Mouse (Mus musculus): ENCODE results near the gene Ttc23. TPM values are rescaled to one million over a fixed set of nuclear protein-coding genes. Genes with fewer than 3 reads are reported as not detected.

The Ttc23 gene
- polyA plus RNA-seq, 1 experiment: 14.2 TPM

GRCm38 (mm10) chr7:67658110-67658509 is 10.9 kb downstream of the Ttc23 start:
- Histone ChIP-seq H3K4me2 (ENCODE audit: low read depth) (no peak overlapping the region), H3K27me3 (ENCODE audit: control insufficient read depth, insufficient read depth, insufficient read length) (no peaks in the 10 kb centered on the region), H3K36me3 (ENCODE audit: control insufficient read depth, insufficient read depth) (no peaks in the 10 kb centered on the region), H3K79me2 (ENCODE audit: control insufficient read depth, insufficient read depth) (peaks cover 13% of the 10 kb centered on the region), H3ac (ENCODE audit: control insufficient read depth, insufficient read length) (no peak overlapping the region), H3K4me3 (no peak overlapping the region)
- TF ChIP-seq POLR2A (IDR thresholded peaks at IDR 0.05; ENCODE audit: insufficient read length, low read depth) (no peak), POLR2AphosphoS2 (IDR thresholded peaks at IDR 0.05; ENCODE audit: insufficient read length, low read depth) (no peak), TCF3 (IDR thresholded peaks at IDR 0.05; ENCODE audit: insufficient read length, low read depth) (no peak)

GRCm38 (mm10) chr7:67662424-67662823 is 15.2 kb downstream of the Ttc23 start:
- no peak overlapping the region for H3K4me3 ChIP-seq
- H3K27me3 ChIP-seq (ENCODE audit: control insufficient read depth, insufficient read depth, insufficient read length): no peaks in the 10 kb centered on the region
- TF ChIP-seq SRF (IDR thresholded peaks at IDR 0.05; ENCODE audit: control insufficient read depth, insufficient read length, low read depth) (no peak), CEBPB (IDR thresholded peaks at IDR 0.05; ENCODE audit: insufficient read depth, poor library complexity, severe bottlenecking) (no peak), USF1 (IDR thresholded peaks at IDR 0.05; ENCODE audit: low read depth) (no peak), MYOG (IDR thresholded peaks at IDR 0.05; ENCODE audit: control insufficient read depth in 1 of 3, insufficient read depth in 1 of 3, insufficient read length in 2 of 3, low read depth in 2 of 3) (no peak), POLR2A (IDR thresholded peaks at IDR 0.05; ENCODE audit: insufficient read length, low read depth) (no peak)
- no peak overlapping the region for H3ac ChIP-seq (ENCODE audit: control insufficient read depth, insufficient read length)
- H3K36me3 ChIP-seq (ENCODE audit: control insufficient read depth, insufficient read depth): peaks cover 3% of the 10 kb centered on the region
- H3K4me2 ChIP-seq (ENCODE audit: low read depth): no peak overlapping the region
- H3K79me2 ChIP-seq (ENCODE audit: control insufficient read depth, insufficient read depth): no peaks in the 10 kb centered on the region

DNA sequence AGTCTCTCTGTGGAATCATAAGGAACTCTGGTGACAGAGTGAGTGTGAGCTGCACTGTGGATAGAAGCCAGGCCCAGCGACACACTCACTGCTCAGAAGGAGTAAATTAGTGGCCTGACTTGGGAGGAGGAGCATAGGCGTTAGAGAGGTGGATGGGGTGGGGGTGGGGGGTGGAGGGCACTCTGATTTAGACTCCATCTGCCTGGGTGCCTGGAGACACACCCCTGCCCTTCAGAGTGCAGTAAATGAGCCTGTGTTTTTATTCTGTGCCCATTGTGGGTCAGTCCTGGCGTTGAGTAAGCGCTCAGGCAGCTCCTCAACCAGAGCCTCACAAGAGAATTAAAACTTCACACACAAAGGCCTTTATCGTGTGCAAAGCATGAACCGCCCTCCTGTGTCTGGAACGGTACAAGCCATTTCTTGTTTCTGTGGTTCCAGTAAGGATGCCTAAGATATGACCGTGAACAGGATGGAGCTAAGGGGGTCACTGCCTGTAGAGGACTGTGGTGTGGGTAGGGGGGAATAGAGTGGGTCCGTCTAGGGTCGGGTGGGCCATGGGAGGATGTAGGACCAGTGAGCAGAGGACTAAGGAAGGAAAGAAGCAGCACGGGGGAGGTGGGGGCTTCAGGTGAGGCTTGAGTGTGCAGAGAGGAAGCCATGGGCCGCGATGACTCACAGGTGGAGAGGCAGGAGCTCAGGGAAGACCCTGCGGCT is 16.9 kb downstream of the Ttc23 start:
- Histone ChIP-seq H3K79me2 (ENCODE audit: control insufficient read depth, insufficient read depth) (no peaks in the 10 kb centered on the region), H3K4me3 (no peak overlapping the region), H3K27me3 (ENCODE audit: control insufficient read depth, insufficient read depth, insufficient read length) (no peaks in the 10 kb centered on the region), H3K4me2 (ENCODE audit: low read depth) (no peak overlapping the region), H3K36me3 (ENCODE audit: control insufficient read depth, insufficient read depth) (peaks cover 3% of the 10 kb centered on the region), H3ac (ENCODE audit: control insufficient read depth, insufficient read length) (no peak overlapping the region)
- TF ChIP-seq POLR2AphosphoS2 (IDR thresholded peaks at IDR 0.05; ENCODE audit: insufficient read length, low read depth) (no peak), MYOD1 (IDR thresholded peaks at IDR 0.05; ENCODE audit: control insufficient read depth in 1 of 3, insufficient read length in 2 of 3, low read depth in 2 of 3) (no peak), SRF (IDR thresholded peaks at IDR 0.05; ENCODE audit: control insufficient read depth, insufficient read length, low read depth) (no peak), TCF3 (IDR thresholded peaks at IDR 0.05; ENCODE audit: insufficient read length, low read depth) (no peak), MAX (IDR thresholded peaks at IDR 0.05; ENCODE audit: low read depth) (no peak), E2F4 (IDR thresholded peaks at IDR 0.05; ENCODE audit: insufficient read depth) (no peak), REST (IDR thresholded peaks at IDR 0.05; ENCODE audit: insufficient read depth, insufficient read length) (no peak), USF1 (IDR thresholded peaks at IDR 0.05; ENCODE audit: low read depth) (no peak), POLR2A (IDR thresholded peaks at IDR 0.05; ENCODE audit: insufficient read length, low read depth) (no peak), CEBPB (IDR thresholded peaks at IDR 0.05; ENCODE audit: insufficient read depth, poor library complexity, severe bottlenecking) (no peak)

DNA sequence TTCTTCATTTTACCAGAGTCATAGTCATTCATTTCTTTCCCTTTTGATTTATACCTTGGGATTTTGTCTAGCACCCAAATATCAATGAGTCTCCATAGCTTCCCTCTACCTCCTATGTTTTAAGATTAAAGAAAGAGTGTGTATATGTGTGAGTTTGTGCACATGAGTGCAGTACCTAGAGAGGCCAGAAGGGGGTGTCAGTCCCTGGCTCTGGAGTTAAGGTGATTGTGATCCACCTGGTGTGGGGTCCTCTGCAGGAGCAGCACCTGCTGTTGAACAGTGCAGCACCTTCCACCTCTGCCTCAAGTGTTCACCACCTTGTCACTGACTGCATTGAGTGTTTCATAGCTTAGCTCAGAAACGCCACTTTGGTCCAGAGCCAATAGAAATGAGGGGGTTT is 23.8 kb downstream of the Ttc23 start:
- no peak overlapping the region for H3K4me2 ChIP-seq (ENCODE audit: low read depth)

GRCm38 (mm10) chr7:67672650-67673049 is 25.4 kb downstream of the Ttc23 start:
- no peak overlapping the region for H3K4me2 ChIP-seq (ENCODE audit: low read depth)
- no peak overlapping the region for H3ac ChIP-seq (ENCODE audit: control insufficient read depth, insufficient read length)
- H3K79me2 ChIP-seq (ENCODE audit: control insufficient read depth, insufficient read depth): no peaks in the 10 kb centered on the region
- H3K27me3 ChIP-seq (ENCODE audit: control insufficient read depth, insufficient read depth, insufficient read length): no peaks in the 10 kb centered on the region
- no peak overlapping the region for H3K4me3 ChIP-seq
- no peak for TF ChIP-seq MYOG (IDR thresholded peaks at IDR 0.05; ENCODE audit: control insufficient read depth in 1 of 3, insufficient read depth in 1 of 3, insufficient read length in 2 of 3, low read depth in 2 of 3)
- no peak for TF ChIP-seq E2F4 (IDR thresholded peaks at IDR 0.05; ENCODE audit: insufficient read depth)
- no peak for TF ChIP-seq SRF (IDR thresholded peaks at IDR 0.05; ENCODE audit: control insufficient read depth, insufficient read length, low read depth)
- TF ChIP-seq MYOD1 (IDR thresholded peaks at IDR 0.05; ENCODE audit: control insufficient read depth in 1 of 3, insufficient read length in 2 of 3, low read depth in 2 of 3): no peak
- TF ChIP-seq USF1 (IDR thresholded peaks at IDR 0.05; ENCODE audit: low read depth): no peak
- no peak for TF ChIP-seq CEBPB (IDR thresholded peaks at IDR 0.05; ENCODE audit: insufficient read depth, poor library complexity, severe bottlenecking)
- TF ChIP-seq REST (IDR thresholded peaks at IDR 0.05; ENCODE audit: insufficient read depth, insufficient read length): no peak
- peaks cover 6% of the 10 kb centered on the region for H3K36me3 ChIP-seq (ENCODE audit: control insufficient read depth, insufficient read depth)

More for the DNA sequence above, 23.8 kb downstream of the Ttc23 start:
- TF ChIP-seq TCF12 (IDR thresholded peaks at IDR 0.05; ENCODE audit: insufficient read depth, poor library complexity, severe bottlenecking) (no peak), MAX (IDR thresholded peaks at IDR 0.05; ENCODE audit: low read depth) (no peak), MYOG (IDR thresholded peaks at IDR 0.05; ENCODE audit: control insufficient read depth in 1 of 3, insufficient read depth in 1 of 3, insufficient read length in 2 of 3, low read depth in 2 of 3) (no peak), CEBPB (IDR thresholded peaks at IDR 0.05; ENCODE audit: insufficient read depth, poor library complexity, severe bottlenecking) (no peak), E2F4 (IDR thresholded peaks at IDR 0.05; ENCODE audit: insufficient read depth) (no peak), USF1 (IDR thresholded peaks at IDR 0.05; ENCODE audit: low read depth) (no peak), POLR2AphosphoS2 (IDR thresholded peaks at IDR 0.05; ENCODE audit: insufficient read length, low read depth) (no peak), TCF3 (IDR thresholded peaks at IDR 0.05; ENCODE audit: insufficient read length, low read depth) (no peak), SRF (IDR thresholded peaks at IDR 0.05; ENCODE audit: control insufficient read depth, insufficient read length, low read depth) (no peak), MYOD1 (IDR thresholded peaks at IDR 0.05; ENCODE audit: control insufficient read depth in 1 of 3, insufficient read length in 2 of 3, low read depth in 2 of 3) (no peak), POLR2A (IDR thresholded peaks at IDR 0.05; ENCODE audit: insufficient read length, low read depth) (no peak), REST (IDR thresholded peaks at IDR 0.05; ENCODE audit: insufficient read depth, insufficient read length) (no peak)
- no peak overlapping the region for H3K4me3 ChIP-seq
- H3K79me2 ChIP-seq (ENCODE audit: control insufficient read depth, insufficient read depth): no peaks in the 10 kb centered on the region
- no peak overlapping the region for H3ac ChIP-seq (ENCODE audit: control insufficient read depth, insufficient read length)
- peaks cover 6% of the 10 kb centered on the region for H3K36me3 ChIP-seq (ENCODE audit: control insufficient read depth, insufficient read depth)
- no peaks in the 10 kb centered on the region for H3K27me3 ChIP-seq (ENCODE audit: control insufficient read depth, insufficient read depth, insufficient read length)

Measured in myocyte (in vitro differentiated cells).